Mouse (Mus musculus): ENCODE measurements at regions not wholly inside any gene's neighbourhood (a gene's known extent, or its start where the extent isn't known, plus 50 kb on each side); places are given as distances from the start of the nearest gene placed in this dataset.

DNA sequence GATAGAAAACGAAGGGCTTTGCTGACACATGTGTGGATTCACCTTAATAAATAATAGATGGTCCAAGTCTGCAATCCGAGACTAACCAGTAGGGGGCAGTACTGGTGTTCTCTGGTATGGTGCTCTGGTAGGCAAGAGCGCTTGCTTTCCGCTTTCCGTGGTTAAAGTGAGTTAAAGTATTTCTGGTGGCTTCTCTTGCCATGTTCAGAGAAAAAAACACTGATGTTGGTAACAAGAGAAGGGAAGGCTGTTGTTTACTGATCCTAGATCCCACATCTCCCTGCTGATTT, 203.9 kb downstream of the Lrig3 start:
- peak; percentile 19 to 27 for DNase-seq (ENCODE audit: low spot score in 2 of 2)

DNA sequence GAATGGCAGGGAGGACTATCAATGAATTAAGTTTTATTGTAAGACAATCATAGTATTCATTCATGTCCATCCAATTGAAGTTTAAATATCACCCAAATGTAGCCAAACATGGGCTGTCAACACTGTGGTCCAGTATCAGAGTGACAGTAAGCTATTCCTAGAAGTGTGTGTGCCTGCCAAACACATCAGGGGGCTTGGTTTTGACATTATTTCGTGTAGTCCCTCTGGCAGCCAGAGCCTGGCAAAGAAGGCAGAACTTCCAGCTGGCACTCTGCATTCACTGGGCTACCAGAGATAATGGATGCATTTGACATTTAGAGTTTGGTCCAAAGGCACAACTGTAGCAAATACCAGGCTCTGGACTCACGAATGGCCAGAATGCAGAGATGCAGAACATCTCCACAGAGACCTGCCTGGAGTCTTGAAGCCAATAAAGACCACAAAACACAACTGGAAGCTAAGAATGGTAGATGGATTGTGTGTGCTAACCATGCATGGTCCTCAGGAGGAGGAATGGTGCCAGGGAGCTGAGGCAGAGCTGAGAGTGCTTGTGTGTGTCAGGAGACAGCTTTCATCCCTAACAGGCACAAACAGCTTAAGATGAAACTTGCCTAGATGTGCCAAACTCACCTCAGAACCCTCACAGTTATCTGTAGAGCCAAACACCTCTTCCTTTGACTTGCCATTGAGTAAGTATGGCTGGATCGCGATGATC, 210.9 kb downstream of the Lrig3 start:
- DNase-seq (ENCODE audit: low spot score in 2 of 2), result no peak

DNA sequence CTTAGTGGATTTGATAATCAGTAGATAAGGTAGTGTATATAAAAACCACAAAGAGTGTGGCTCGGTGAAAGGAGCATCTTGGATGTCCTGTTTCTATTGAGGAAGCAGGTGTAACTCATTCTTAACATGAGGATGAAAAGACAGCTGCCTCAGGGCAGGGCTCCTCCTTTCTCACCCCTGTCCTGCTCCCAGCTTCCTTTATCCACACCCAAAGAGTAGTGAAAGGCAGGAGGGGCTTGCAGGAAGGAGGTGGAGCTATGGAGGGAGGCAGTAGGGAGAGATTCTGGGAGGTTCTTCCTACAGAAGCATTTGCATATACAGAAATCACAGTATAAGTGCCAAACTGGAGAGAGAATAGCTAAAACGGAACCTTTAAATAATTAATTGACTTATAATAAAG, 216.4 kb downstream of the Lrig3 start:
- no peak for DNase-seq (ENCODE audit: low spot score in 2 of 2)

DNA sequence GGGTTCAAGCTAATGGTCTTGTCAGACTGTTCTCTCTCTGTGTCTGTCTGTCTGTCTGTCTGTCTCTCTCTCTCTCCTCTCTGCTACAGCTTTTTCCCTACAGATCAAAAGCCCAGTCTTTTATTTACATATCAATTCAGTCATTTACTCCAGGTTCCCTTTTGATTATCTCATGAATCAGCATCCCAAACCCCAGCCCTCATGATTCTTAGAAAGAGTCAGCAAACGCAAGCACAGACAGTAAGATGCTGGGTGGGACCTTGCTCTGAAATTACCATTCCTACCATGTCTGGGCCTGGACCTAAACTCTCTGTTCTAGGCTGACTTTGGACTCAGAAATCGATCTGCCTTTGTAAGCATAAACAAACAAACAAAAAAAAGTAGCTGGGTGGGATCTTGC, 218.0 kb downstream of the Lrig3 start:
- DNase-seq (ENCODE audit: low spot score in 2 of 2), result no peak

DNA sequence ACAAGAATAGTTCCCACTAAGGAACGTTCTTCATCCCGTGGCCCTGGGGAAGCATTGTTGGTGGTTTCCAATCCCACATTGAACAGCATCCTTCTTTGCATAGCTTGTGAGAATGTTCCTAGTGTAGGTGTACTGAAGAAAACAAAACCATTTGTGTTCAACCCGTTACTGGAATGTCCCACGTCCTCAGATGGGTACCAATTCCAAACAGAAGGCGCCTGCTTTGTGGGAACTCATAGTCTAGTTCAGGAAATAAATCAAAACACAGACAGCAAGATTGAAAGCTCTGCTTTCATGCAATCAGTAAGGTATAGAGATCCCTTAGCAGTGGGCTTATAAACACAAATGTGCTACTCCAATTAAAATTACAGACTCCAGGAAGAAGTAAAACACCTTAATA, 219.4 kb downstream of the Lrig3 start:
- no peak for DNase-seq (ENCODE audit: low spot score in 2 of 2)

DNA sequence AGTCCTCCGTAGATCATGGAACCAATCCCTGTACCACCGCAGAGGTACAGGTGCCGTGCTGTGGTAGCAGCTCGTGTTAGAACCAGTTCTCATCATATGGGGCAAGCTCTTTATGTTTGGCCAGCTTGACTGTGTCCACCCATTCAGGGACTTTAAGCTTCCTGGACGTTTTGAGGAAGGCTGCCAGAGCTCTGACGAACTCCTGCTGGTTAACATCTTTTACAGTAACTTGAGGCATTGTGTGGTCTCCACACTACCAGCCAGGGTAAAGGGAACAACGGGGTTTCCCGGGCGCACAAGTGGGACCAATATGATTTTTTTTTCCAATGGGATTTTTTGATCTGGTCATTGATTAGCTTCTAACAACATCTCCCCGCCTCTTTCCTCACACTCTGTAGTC, 220.1 kb downstream of the Lrig3 start:
- no peak for DNase-seq (ENCODE audit: low spot score in 2 of 2)

DNA sequence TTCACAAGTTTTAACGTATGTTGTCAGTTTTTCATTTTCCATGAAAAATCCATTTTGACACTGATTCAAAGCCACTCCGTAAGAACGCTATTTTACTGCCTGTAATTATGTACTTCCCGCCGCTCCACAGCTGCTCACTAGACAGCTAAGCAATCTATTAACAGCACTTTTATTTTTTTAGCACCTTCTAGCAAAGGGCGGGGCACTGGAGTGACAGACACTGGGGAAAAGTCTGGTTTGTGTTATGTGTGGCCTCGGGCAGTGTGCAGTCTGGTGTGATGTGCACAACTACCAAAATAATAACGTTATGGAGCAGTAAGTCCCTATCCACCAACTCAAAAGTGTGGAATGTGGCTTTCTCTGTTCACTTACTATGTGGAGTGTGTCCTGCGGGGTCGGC, 223.0 kb downstream of the Lrig3 start:
- DNase-seq (ENCODE audit: low spot score in 2 of 2), result no peak
